Mouse (Mus musculus) thymus, postnatal 4 days (tissue): ENCODE data around the gene Spns3.
A peak's percentile ranks its signal among the peaks of the same experiment; 100 is the strongest.

Experiments used
- DNase-seq: peaks from one replicate; pipeline ENCODE4 v3.0.0; 2021

The Spns3 gene

GRCm38 (mm10) chr11:72446311-72447105, 103.8 kb downstream of the Spns3 start:
- peak; percentile 73 for DNase-seq
